Mouse (Mus musculus) c-Kit-positive CD71-positive TER-119-negative erythroid progenitor cells, embryonic 14.5 days (primary cell): ENCODE results near the gene Tctex1d2.

Source experiments
- DNase-seq: peaks from one replicate; pipeline ENCODE4 v3.0.0-alpha.2; 2013; ENCODE audit warnings: low read depth

The Tctex1d2 gene

DNA sequence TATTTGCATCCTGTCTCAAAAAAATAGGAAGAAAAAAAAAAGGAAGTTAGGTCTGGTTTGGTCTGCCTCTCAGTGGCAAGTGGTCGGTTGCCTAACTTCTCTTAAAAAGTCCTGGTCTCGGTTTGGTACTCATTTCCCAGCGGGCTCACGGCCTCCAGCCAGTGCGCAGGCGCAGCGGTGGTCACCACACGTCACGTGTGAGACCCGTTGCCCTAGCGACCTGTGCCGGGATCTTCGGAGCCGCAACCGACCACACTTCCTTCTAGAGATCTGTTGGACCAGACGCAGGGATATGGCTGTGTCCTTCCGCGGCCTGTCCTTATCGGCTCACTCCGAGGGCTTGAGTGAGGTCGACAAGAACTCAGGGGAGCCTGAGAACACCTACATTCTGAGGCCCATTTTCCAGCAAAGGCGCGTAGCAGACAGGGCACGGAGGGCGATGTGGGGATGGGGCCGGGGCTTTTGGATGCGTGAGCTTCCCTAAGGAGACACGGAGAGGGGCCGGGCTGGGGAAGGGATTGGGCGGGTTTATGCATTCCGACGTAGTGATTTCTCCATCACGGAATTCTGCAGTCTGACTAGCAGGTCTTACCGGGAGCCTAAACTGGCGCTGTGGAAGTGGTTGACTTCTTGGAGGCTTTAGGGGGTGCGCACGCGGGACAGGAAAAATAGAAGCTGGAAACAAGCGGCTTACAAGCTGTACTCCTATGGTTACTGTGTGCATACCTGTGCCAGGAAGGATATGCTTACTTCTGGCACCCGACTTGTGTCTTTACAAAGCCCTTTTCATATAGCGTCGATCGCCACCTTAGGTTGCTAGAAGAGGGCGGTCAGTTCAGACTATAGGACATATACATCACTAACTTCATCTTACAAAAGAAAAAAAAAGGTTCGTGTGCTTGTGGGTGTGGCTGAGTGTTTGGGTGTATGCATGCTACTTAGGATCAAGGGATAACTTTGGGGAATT is at the start of gene Tctex1d2:
Gene Tctex1d2, plus strand, starts transcription at position 186 of the 967 bp plus-strand sequence.
- DNase-seq = peak; percentile 80

DNA sequence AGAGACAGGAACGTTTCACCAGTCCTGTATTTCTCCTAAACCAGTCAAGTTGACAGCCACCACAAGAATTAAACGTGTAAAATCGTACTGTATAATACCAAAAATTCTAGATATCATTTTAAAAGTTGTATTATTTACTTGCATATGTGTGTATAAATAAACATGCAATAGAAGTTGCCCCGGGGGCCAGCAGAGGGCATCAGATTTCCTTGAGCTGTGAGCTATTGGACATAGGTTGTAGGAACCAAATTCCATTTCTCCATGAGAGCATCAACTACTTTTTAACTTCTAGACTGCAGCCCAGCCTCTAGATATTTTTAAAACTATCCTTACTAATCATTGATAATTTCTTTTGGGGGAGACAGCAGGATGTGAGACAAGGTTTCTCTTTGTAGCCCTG is 48.2 kb upstream of the Tctex1d2 start:
- DNase-seq = no peak

DNA sequence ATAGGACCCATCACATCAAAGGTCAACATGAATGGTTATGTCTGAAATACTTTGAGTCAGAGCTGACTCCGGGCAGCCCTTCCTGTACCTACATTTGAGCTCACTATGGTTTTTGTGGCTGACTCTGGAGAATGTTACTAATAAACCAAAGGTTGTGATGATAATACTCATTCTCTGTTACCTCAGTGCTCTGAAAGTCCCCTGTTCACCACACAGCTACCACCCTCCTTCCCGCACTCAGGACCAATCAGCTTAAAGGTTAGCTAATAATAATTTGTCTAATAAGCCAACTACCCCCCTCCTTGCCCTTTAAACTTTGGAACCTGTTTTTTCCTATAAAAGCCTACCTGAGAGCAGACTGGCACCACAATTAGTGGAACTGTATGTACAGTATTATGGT is 39.9 kb upstream of the Tctex1d2 start:
- DNase-seq = no peak

GRCm38 (mm10) chr16:32382901-32383300 is 36.6 kb upstream of the Tctex1d2 start:
- DNase-seq = no peak

DNA sequence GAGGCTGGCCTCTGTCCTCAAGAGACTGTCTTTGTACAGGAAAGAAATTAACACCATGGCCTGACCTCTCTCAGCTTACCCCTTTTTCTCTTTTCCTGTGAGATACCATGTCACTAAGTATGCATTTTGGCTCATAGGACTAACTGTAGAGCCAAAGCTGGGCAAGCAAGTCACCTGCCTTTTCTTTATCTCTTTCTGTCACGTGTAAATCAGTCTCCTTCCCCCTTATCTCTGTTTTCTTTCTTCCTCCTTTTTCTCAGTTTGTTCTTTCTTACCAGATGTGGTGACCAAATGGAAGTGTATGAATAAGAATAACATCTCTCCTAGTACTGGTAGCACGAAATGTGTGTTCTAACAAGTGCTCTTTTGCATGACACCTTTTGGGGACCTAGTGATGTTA is 34.6 kb upstream of the Tctex1d2 start:
- no peak for DNase-seq

DNA sequence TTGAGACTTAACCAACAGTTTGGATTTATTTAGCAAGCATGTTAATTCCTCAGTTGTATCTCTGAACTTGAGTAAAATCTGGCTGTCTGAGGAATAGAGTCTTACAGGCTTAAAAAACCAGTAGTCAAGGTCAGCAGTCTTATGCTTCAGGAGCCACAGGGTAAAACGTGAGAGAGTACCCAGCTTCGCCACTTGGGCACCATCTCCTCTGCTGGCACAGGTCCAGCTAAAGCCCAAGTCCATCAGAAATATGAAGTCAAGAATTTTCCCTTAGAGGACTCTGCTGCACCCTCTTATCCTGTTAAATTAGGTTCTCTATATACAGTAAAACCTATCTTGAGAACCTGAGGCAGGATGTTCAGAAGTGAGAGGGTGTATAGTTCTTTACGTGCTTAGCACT is 32.7 kb upstream of the Tctex1d2 start:
- no peak for DNase-seq

DNA sequence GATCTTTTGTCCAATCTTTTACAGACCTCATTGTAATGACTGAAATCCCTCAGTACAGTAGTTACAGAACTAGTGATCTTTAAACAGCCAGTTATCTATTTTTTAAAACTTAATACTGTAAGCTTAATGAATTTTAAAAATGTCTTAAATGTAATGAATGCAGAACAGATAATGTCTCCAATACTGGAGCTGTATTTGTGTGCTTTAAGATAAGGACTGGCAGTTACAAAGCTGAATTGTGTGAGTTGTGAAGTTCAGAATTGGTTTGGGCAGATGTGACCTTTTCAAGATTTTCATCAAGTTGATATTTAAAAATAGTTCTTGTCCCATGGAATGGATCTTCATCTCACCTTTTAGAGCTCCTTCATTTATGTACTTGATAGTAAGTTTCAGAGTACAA is 30.5 kb upstream of the Tctex1d2 start:
- DNase-seq = no peak

- no peak for DNase-seq
Observed at GRCm38 (mm10) chr16:32389841-32390240, 29.7 kb upstream of the Tctex1d2 start.

GRCm38 (mm10) chr16:32390882-32391281 is 28.6 kb upstream of the Tctex1d2 start:
- DNase-seq = no peak

GRCm38 (mm10) chr16:32395679-32396540 is 23.6 kb upstream of the Tctex1d2 start:
- DNase-seq = no peak

- DNase-seq = no peak
Observed at GRCm38 (mm10) chr16:32396541-32396835, 23.0 kb upstream of the Tctex1d2 start.

GRCm38 (mm10) chr16:32398206-32398605 is 21.3 kb upstream of the Tctex1d2 start:
- DNase-seq = no peak

- DNase-seq = no peak
Observed at GRCm38 (mm10) chr16:32400267-32400666, 19.2 kb upstream of the Tctex1d2 start, which contains the start of gene Tm4sf19. Gene Tm4sf19 (plus strand): TSS chr16:32400506.

- no peak for DNase-seq
Observed at GRCm38 (mm10) chr16:32401335-32401965, 18.1 kb upstream of the Tctex1d2 start.

DNA sequence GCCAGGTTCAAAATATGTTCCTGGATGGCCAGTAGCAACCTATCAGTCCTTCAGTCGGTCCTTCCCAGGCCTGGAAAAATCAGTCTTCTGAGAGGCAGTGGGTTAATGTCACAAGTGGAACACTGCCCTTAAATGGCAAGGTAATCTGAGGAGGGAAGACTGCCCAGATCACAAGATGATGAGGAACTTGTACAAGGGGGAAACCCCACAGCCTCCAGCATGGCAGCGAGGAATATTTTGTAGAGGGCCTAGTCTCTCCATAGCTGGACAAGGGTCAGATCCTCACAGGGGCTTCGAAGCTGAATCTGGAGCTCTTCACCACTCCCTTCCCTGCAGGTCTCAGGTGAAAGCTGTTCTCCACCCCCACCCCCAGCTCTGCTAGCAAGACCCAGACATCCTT is 16.7 kb upstream of the Tctex1d2 start:
- no peak for DNase-seq

GRCm38 (mm10) chr16:32405716-32406115 is 13.8 kb upstream of the Tctex1d2 start:
- DNase-seq = no peak

DNA sequence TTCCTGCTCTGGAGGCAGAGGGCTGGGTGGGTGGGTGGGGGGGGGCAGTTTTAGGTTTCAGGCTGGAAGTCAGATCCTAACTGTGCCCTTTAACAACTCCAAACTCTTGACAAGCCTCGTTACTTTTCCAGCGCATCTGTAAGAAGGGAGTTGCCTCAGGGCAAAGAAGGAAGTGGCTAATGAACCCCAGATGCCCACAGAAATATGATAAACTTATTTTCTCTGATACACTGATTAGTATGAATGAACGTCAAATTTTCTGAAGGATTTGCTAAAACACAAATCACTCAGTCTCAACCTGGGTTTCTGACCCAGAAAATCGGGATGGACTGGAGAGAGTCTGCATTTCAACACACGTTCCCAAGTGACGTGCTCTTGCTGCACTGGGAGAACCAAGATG is 12.8 kb upstream of the Tctex1d2 start:
- DNase-seq = no peak

DNA sequence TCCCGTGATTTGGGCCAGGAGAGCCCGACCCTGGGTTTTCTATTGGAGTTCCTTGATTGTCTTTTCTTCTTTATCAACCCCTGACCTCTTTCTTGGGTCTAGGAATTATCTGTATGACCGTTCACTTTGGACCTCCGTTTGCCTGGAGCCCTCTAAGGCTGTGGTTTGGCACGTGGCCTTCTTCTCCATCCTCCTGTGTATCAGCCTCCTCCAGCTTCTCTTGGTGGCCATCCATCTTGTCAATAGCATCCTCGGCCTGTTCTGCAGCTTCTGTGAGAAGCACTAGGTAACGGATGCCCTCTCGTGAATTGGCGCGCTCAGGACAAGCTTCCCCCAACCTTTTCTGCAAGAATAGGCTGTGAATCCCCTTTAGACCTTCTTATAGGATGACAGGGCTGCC is 11.8 kb upstream of the Tctex1d2 start:
- no peak for DNase-seq

GRCm38 (mm10) chr16:32417457-32417856 is 2.0 kb upstream of the Tctex1d2 start:
- no peak for DNase-seq

GRCm38 (mm10) chr16:32427506-32427905 is 8.0 kb downstream of the Tctex1d2 start:
- no peak for DNase-seq

DNA sequence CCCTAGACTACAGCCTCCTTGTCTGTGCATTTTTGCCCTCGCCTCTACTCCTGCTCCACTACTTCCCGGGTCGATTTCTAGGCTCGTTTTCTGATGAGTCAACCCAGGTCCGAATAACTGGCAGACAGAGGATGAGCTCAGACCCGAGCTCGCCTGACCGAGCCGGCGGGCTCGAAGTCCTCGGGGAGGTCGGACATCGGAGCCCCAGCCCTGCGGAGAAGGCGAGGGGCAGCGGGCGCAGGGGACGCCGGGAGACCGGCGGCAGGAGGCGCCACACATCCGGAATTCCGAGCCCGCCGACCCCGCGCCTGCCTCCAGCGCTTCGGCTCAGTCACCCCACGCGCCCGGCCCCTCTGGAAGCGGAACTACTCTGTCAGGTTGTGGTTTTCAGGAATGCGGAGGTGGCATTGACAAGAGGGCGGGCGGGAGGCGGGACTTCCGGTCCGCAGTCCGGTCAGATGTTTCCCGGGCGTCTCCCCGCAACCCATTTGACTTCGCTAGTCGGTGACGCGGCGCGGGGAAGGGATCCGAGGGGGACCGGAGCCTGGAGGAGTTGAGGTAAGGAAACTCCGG is 11.1 kb downstream of the Tctex1d2 start, which contains the start of gene Pcyt1a:
Gene Pcyt1a, plus strand, starts transcription at position 448 of the 573 bp plus-strand sequence.
- DNase-seq = peak; percentile 84

- DNase-seq = no peak
Observed at GRCm38 (mm10) chr16:32431047-32431591, 11.6 kb downstream of the Tctex1d2 start.
